Mouse (Mus musculus) hindbrain, embryonic 11.5 days (tissue): ENCODE data around the gene Upk3a. TPM values are rescaled to one million over a fixed set of nuclear protein-coding genes. Genes with fewer than 3 reads are reported as not detected.

Experiments
- ATAC-seq: fragments of 200-750 bp; cut with Nextera tagmentation; 2 replicates; pipeline ENCODE4 v1.8.0; 2017; ENCODE audit warnings: mild to moderate bottlenecking, moderate TSS enrichment, moderate library complexity; ENCODE audit not compliant: low FRiP score
- DNase-seq: peaks from one replicate; pipeline ENCODE4 v3.0.0-alpha.2; 2015; ENCODE audit warnings: low spot score
- H3K27ac ChIP-seq: fragments of 300-500 bp; sonication (generic); 2 replicates; pipeline ENCODE4 v1.5.1; 2014; ENCODE audit warnings: mild to moderate bottlenecking, low read depth, low read length
- H3K27me3 ChIP-seq: fragments of 300-500 bp; sonication (generic); 2 replicates; pipeline ENCODE4 v1.6.1; 2014; ENCODE audit warnings: mild to moderate bottlenecking, low read length, moderate library complexity, mixed read lengths; ENCODE audit not compliant: control insufficient read depth, insufficient read depth
- H3K36me3 ChIP-seq: fragments of 300-500 bp; sonication (generic); 2 replicates; pipeline ENCODE4 v1.6.1; 2014; ENCODE audit warnings: mild to moderate bottlenecking, low read length, moderate library complexity, mixed read lengths; ENCODE audit not compliant: control insufficient read depth, insufficient read depth
- H3K4me1 ChIP-seq: fragments of 300-500 bp; sonication (generic); replicated peaks from 2 replicates; pipeline ENCODE4 v1.6.1; 2014; ENCODE audit warnings: low read length, mixed read lengths; ENCODE audit not compliant: control insufficient read depth, insufficient read depth
- H3K4me2 ChIP-seq: fragments of 300-500 bp; sonication (generic); replicated peaks from 2 replicates; pipeline ENCODE4 v1.6.1; 2014; ENCODE audit warnings: mild to moderate bottlenecking, low read depth, low read length
- H3K4me3 ChIP-seq: fragments of 300-500 bp; sonication (generic); 2 replicates; pipeline ENCODE4 v1.5.1; 2014; ENCODE audit warnings: low read depth, low read length
- H3K9ac ChIP-seq: fragments of 300-500 bp; sonication (generic); 2 replicates; pipeline ENCODE4 v1.6.1; 2014; ENCODE audit warnings: low read depth, low read length
- H3K9me3 ChIP-seq: fragments of 300-500 bp; sonication (generic); 2 replicates; pipeline ENCODE4 v1.6.1; 2016; ENCODE audit warnings: low read length; ENCODE audit not compliant: control insufficient read depth
- WGBS: fragments of 180-500 bp; shearing (Covaris S2); extraction: QIAGEN DNeasy Blood & Tissue Kit; methylation state at CpG from one replicate; pipeline ENCODE4 v1.1.7; 2014; 5-methylcytosine and 5-hydroxymethylcytosine counted together
- polyA plus RNA-seq: library from polyadenylated mRNA; unstranded; fragments of >200 nt; fragmentation: Nextera tagmentation; extraction: Ambion mirVana; gene quantifications from 2 replicates; pipeline ENCODE4 v1.2.1, GENCODE M21; 2014

The Upk3a gene
- polyA plus RNA-seq = not detected in 2 replicates

DNA sequence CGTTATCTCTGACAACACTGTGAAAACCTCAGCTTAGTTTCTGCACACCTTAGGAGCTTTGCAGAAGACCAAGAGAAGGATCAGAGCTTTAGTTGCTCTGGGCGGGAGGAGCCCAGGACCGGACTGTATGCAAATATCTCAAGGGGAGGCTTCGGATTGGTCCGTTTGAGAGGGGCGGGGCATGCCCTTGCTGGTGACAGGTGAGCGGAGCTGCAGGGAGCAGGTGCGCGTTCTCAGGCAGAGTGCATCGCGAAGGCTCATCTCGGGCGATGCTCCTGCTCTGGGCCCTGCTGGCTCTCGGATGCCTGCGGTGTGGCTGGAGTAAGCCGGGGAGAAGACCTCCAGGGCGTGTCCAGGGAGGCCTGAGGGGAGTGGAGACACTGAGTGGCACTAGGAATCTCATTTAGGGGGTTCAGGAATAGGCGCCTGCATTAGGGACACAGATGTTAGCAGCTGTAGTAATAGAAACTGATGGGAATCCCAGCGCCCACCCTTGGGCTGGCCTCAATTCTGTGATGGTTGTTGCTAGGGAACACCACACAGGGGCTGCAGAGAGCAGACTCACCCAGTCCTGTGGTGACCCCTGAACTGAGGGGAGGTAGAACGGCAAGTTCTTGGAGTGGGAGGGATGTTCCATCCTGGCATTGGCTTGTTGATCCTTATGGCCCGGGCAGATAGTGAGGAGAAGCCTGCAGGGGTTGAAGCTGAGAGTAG is at the start of gene Upk3a:
Gene Upk3a (plus strand): TSS at position 191 of the 714 bp plus-strand sequence.
- 8% methylated on average over 21 of the region's 21 CpGs for WGBS
- peak within 1 kb of the TSS; percentile 11; the same call in 1 of the 2 replicates for H3K4me2 ChIP-seq
- H3K27ac ChIP-seq = no peak within 1 kb of the TSS
- H3K9ac ChIP-seq = no peak within 1 kb of the TSS
- ATAC-seq (no peak), DNase-seq (no peak)
- H3K9me3 ChIP-seq = no peaks in the 10 kb centered on the region
- no peak within 1 kb of the TSS for H3K4me3 ChIP-seq
- no peaks in the 10 kb centered on the region for H3K36me3 ChIP-seq
- no peaks in the 10 kb centered on the region; the same call in 1 of the 2 replicates for H3K27me3 ChIP-seq
- no peaks in the 10 kb centered on the region for H3K4me1 ChIP-seq

DNA sequence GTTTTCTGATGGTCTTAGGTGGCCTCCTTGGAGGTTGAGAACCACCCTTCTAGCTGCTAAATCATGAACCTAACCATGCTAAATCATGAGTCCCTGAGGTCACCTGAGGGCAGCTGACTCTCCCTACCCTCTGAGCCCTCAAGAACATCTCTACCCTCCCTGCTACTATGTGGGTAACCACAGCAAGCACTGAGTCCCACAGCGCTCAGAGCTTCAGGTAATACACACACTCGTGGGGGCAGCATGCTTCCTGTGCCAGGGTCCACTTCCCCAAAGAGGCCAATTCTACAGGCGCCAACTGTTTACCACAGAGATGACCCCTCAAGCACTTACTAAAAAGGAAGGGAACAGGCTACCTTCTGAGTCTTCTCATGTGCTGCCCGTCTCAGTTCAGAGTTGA is 48.4 kb upstream of the Upk3a start:
- H3K36me3 ChIP-seq = no peaks in the 10 kb centered on the region
- no peak for ATAC-seq
- no peak overlapping the region for H3K4me2 ChIP-seq
- H3K4me3 ChIP-seq = no peak overlapping the region
- no peaks in the 10 kb centered on the region for H3K9me3 ChIP-seq
- H3K9ac ChIP-seq = no peak overlapping the region
- WGBS = 89% methylated on average over 4 of the region's 4 CpGs
- DNase-seq = no peak
- H3K27ac ChIP-seq = no peak overlapping the region
- peaks cover 5% of the 10 kb centered on the region for H3K4me1 ChIP-seq
- no peaks in the 10 kb centered on the region for H3K27me3 ChIP-seq

DNA sequence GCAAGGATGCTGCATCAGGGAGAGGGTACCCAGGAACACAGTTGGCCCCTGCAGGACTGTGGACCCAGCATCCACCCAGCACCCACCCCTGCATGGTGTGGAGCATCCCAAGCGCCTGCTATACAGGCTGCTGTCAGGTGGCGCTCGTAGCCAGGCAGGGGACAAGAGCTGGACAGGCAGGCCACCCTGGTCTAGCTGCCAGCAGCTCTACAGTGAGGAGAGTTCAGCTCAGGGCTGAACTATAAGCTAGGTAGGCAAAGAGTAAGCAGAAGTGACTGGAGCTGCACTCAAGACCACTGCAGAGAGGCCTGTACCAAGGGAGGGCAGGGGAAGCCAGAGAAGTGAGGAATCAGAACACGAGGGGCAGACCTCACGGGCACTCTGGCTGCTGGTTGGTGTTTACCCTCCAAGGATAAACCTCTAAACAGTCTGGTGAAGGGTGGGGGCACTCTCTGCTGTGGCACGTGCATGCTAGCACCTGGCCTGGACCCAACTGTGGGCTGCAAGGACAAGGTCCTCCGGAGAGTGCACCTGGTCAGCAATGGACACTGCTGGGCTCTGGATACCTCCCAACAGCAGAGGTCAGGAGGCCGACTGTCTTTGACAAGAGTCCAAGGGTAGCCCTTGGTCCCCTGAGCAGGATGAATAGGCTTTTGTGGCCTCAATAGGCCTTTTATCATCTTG is 43.9 kb upstream of the Upk3a start:
- Histone ChIP-seq H3K27me3 (no peaks in the 10 kb centered on the region), H3K4me1 (peaks cover 14% of the 10 kb centered on the region)
- 52% methylated on average over 8 of the region's 8 CpGs for WGBS

DNA sequence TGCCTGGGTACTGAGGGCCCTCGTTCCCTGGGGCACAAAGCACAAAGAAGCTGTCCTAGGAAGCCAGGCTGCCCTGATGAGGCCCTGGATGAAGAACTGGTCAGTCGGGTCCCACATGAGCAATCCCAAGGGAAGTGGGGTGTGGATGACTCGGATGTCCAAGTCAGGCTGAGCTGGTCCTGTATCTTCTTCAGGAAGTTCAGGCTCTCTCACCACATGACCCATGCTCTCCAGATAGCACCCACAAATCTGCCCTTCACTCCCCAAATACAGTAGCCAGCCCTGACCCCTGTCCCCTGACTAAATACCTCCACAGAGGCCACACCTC is 43.4 kb upstream of the Upk3a start:
- Histone ChIP-seq H3K4me1 (peaks cover 14% of the 10 kb centered on the region), H3K27me3 (no peaks in the 10 kb centered on the region), H3K4me2 (no peak overlapping the region), H3K9me3 (no peaks in the 10 kb centered on the region), H3K27ac (0 out of 2 replicates have a peak overlapping the region, but pooled peaks have one; percentile 24), H3K9ac (no peak overlapping the region), H3K36me3 (no peaks in the 10 kb centered on the region), H3K4me3 (no peak overlapping the region)
- DNase-seq (no peak), ATAC-seq (no peak)
- 17% methylated on average over 3 of the region's 3 CpGs for WGBS

More for the DNA sequence above, 43.9 kb upstream of the Upk3a start:
- no peak overlapping the region for H3K9ac ChIP-seq
- DNase-seq (no peak), ATAC-seq (no peak)
- H3K4me2 ChIP-seq = no peak overlapping the region
- H3K4me3 ChIP-seq = no peak overlapping the region
- no peaks in the 10 kb centered on the region for H3K9me3 ChIP-seq
- H3K36me3 ChIP-seq = no peaks in the 10 kb centered on the region
- 0 out of 2 replicates have a peak overlapping the region, but pooled peaks have one; percentile 24 for H3K27ac ChIP-seq

DNA sequence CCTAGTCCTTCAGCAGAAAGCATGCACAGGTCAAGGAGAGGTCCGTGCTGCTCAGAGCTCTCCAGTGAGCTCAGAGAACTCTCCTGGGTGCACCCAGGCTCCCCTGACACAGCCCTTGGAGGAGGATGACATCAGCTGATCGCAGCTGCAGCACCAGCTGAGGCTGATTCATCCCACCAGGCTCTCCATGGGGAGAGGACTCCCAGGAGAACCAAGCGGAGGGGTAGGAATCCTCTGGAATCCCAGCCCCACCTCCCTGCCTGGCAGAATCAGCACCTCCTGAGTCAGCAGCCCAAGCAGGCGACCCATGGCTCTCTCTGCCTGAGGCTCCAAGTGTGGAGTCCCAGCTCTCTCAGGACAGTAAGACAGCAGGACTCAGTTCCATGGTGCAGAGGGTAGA is 41.2 kb upstream of the Upk3a start:
- Histone ChIP-seq H3K36me3 (no peaks in the 10 kb centered on the region), H3K9me3 (no peaks in the 10 kb centered on the region), H3K4me2 (no peak overlapping the region), H3K27me3 (no peaks in the 10 kb centered on the region), H3K9ac (no peak overlapping the region), H3K27ac (no peak overlapping the region), H3K4me3 (no peak overlapping the region), H3K4me1 (peaks cover 14% of the 10 kb centered on the region)
- ATAC-seq (no peak), DNase-seq (no peak)
- 38% methylated on average over 4 of the region's 4 CpGs for WGBS

DNA sequence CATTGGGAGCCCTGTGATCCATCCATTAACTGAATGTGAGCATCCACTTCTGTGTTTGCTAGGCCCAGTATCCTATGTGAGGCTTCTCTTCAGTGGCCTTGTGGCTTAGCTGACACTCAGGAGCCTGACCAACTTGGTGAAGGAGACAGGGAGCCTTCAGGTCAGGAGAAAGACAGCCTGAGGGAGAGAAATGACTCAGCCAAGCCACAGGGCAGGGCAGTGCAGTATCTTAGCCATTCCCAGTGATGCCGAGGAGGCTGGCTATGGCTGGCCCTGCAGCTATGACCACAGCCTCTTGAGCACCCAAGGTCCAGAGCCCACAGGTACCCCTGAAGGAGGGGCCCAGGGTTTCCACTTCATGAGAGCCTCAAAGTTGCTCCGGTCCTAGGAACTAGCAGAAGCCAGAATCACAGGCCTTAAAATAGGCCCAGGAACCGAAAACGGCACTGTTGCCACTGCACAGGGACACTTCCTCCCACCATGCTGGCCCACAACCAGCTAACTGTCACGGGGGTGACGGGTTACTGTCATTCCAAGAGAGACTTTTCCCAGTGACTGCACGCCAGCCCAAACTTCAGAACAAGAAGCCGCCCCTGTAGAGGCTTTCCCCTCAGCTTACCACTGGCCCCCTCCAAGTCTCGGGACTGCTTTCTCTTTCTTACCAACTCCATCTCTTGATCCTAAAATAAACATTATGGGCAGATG is 35.2 kb upstream of the Upk3a start:
- no peaks in the 10 kb centered on the region for H3K36me3 ChIP-seq
- WGBS = 91% methylated on average over 9 of the region's 9 CpGs
- H3K4me3 ChIP-seq = no peak overlapping the region

DNA sequence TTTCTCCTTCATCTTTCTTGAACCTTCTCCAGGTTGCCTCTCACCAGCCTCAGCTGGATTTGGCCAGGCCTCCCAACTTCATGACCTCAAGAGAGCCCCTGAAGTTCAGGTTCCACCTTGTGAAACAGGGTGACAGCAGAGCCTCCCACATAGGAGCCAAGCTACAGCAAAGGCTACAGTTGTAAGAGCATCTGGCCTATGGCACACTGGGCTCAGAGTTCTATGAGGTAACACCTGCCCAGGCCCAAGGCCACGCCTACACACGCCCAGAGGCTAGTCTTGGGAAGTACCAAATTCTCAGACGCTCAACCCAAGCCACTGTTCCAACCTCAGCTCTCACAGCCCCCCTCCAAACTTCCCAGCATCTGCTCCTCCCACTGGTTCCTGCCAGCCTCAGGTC is 34.1 kb upstream of the Upk3a start:
- H3K4me3 ChIP-seq = no peak overlapping the region
- no peak overlapping the region for H3K4me2 ChIP-seq
- no peak overlapping the region for H3K9ac ChIP-seq
- DNase-seq = no peak
- no peaks in the 10 kb centered on the region; the same call in 1 of the 2 replicates for H3K4me1 ChIP-seq
- no peaks in the 10 kb centered on the region for H3K9me3 ChIP-seq
- no peaks in the 10 kb centered on the region for H3K36me3 ChIP-seq
- 86% methylated on average over 3 of the region's 3 CpGs for WGBS
- no peak overlapping the region for H3K27ac ChIP-seq
- no peak for ATAC-seq
- no peaks in the 10 kb centered on the region for H3K27me3 ChIP-seq

More for the DNA sequence above, 35.2 kb upstream of the Upk3a start:
- Histone ChIP-seq H3K27ac (no peak overlapping the region), H3K9ac (no peak overlapping the region), H3K27me3 (no peaks in the 10 kb centered on the region), H3K4me1 (no peaks in the 10 kb centered on the region; the same call in 1 of the 2 replicates), H3K4me2 (no peak overlapping the region), H3K9me3 (no peaks in the 10 kb centered on the region)
- ATAC-seq (no peak), DNase-seq (no peak)

DNA sequence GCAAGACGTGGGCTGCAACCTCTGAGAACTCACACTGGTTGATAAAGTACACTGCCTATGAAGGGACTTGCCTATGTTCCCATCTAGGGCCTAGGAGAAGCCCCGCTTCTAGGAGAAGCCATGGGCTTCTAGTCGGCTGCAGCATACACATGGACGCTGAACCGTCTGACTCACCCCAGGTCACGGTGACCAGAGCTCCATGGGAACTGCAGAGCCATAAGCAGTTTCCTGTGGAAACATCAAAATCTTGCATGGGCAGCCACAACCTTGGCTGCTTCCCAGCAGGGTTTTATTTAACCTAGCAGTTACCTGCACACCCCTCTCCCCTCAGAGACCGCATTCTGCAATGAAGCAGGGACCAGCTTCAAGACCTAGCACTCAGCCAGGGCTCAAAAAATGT is 33.2 kb upstream of the Upk3a start:
- no peaks in the 10 kb centered on the region for H3K9me3 ChIP-seq
- H3K9ac ChIP-seq = no peak overlapping the region
- no peak overlapping the region for H3K4me2 ChIP-seq
- DNase-seq (no peak), ATAC-seq (no peak)
- H3K36me3 ChIP-seq = no peaks in the 10 kb centered on the region
- 87% methylated on average over 7 of the region's 7 CpGs for WGBS
- H3K4me1 ChIP-seq = no peaks in the 10 kb centered on the region; the same call in 1 of the 2 replicates
- H3K4me3 ChIP-seq = no peak overlapping the region
- no peaks in the 10 kb centered on the region for H3K27me3 ChIP-seq
- H3K27ac ChIP-seq = no peak overlapping the region
